Mouse (Mus musculus) bone marrow macrophage, adult 2 months (primary cell): ENCODE measurements around the gene Mapk1.

ENCODE experiments used
- CTCF ChIP-seq: IDR thresholded peaks from 2 replicates; pipeline ENCODE4 v1.5.1; 2012; ENCODE audit warnings: low read depth, mild to moderate bottlenecking, low read length, moderate library complexity
- POLR2A ChIP-seq: IDR thresholded peaks from 2 replicates; pipeline ENCODE4 v1.6.1; 2012; ENCODE audit warnings: mild to moderate bottlenecking, low read depth, low read length, borderline replicate concordance

DNA sequence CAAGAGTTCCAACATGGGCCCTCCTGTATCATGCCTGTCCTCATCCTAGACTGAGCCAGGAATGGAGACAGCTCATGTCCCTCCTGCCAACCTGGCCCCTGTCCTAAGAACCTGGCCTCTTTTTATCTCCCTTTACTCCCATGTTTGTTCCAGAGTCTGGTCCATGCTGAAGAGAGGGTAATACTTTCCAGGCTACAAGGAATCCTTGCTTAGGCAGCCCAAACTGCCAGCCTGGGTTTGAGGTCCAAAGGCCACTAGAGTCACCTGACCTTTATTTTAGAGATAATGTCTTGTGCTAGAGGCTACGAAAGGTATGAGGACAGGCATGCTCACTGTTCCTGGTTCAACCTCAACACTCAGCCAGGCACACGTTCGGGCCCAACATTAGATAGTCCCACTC, 113.8 kb downstream of the Mapk1 start:
- no peak for TF ChIP-seq CTCF
- TF ChIP-seq POLR2A, result no peak
